Mouse (Mus musculus): Measurements from ENCODE around the gene Zfp354c. TPM values are rescaled to one million over a fixed set of nuclear protein-coding genes. Genes with fewer than 3 reads are reported as not detected.
A peak's percentile ranks its signal among the peaks of the same experiment; 100 is the strongest.

Zfp354c gene
- polyA plus RNA-seq, 1 experiment from 2014 or later: 11.6 TPM

DNA sequence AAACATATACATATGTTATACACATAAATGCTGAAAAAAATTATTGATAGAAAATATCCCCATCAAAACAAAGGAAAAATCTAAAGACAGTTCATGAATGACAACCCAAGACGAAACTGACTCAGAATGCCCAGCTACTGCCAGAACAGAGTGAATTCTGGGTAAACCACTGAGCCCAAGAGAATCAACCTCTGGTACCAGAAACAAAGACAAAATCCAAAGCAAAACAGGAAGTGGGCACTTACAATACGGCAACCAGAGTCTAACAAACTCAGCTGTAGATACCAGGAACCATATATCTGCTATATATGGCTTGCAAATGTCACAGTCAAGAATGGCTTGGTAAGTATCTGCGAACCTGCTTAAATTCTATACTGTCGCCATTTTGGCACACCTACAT, 8.2 kb upstream of the Zfp354c start:
- ATAC-seq: no peak
- Histone ChIP-seq H3K9ac (ENCODE audit: low read depth, low read length) (no peak overlapping the region), H3K27me3 (replicated peaks; ENCODE audit: control insufficient read depth, insufficient read depth, low read length) (no peaks in the 10 kb centered on the region), H3K4me1 (ENCODE audit: control insufficient read depth, insufficient read depth, low read length) (0 out of 2 replicates have a peak, but pooled peaks cover 6% of the 10 kb centered on the region), H3K27ac (ENCODE audit: low read length) (no peak overlapping the region), H3K4me3 (ENCODE audit: low read length) (no peak overlapping the region), H3K9me3 (ENCODE audit: control insufficient read depth, low read length) (0 out of 2 replicates have a peak, but pooled peaks cover 7% of the 10 kb centered on the region), H3K4me2 (ENCODE audit: low read depth, low read length) (no peak overlapping the region), H3K36me3 (ENCODE audit: control insufficient read depth, insufficient read depth, low read length) (0 out of 2 replicates have a peak, but pooled peaks cover 4% of the 10 kb centered on the region)
- WGBS: 84% methylated on average over 4 of the region's 4 CpGs

DNA sequence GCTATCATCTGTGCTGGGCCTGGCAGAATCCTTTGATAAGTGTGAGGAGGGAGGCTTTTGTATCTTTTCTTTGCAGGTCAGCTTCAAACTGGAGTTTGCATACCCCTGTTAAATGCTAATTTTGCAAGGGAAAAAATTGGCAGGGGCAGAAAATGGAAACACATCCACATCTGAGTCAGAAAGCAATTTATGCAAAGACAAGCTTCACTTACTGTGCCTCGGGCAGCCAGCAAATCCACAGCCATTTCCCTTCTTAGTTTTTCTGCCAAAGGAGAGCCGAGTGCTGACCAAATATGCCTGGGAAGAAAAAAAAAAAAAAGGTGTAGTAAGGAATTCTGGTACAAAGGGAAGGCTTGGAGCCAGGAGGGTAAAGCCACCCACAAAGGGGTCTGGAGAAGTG, 1.3 kb downstream of the Zfp354c start:
- Histone ChIP-seq H3K36me3 (ENCODE audit: control insufficient read depth, insufficient read depth, low read length) (peaks cover under 1% of the 10 kb centered on the region; the same call in 1 of the 2 replicates), H3K9ac (ENCODE audit: low read depth, low read length) (no peak overlapping the region), H3K27ac (ENCODE audit: low read length) (no peak overlapping the region), H3K4me1 (ENCODE audit: control insufficient read depth, insufficient read depth, low read length) (peaks cover 6% of the 10 kb centered on the region), H3K27me3 (replicated peaks; ENCODE audit: control insufficient read depth, insufficient read depth, low read length) (no peaks in the 10 kb centered on the region), H3K4me2 (ENCODE audit: low read depth, low read length) (peak overlapping the region; percentile 58), H3K4me3 (ENCODE audit: low read length) (peak overlapping the region; percentile 66), H3K9me3 (ENCODE audit: control insufficient read depth, low read length) (no peaks in the 10 kb centered on the region)
- 58% methylated on average over 2 of the region's 2 CpGs for WGBS
- no peak for ATAC-seq

- no peaks in the 10 kb centered on the region for H3K27me3 ChIP-seq (replicated peaks; ENCODE audit: control insufficient read depth, insufficient read depth, low read length)
- ATAC-seq: no peak
- H3K4me2 ChIP-seq (ENCODE audit: low read depth, low read length): no peak overlapping the region
- H3K4me1 ChIP-seq (ENCODE audit: control insufficient read depth, insufficient read depth, low read length): no peaks in the 10 kb centered on the region
- peaks cover 36% of the 10 kb centered on the region for H3K36me3 ChIP-seq (ENCODE audit: control insufficient read depth, insufficient read depth, low read length)
- 96% methylated on average over 4 of the region's 4 CpGs for WGBS
- no peak overlapping the region for H3K9ac ChIP-seq (ENCODE audit: low read depth, low read length)
- H3K4me3 ChIP-seq (ENCODE audit: low read length): no peak overlapping the region
- H3K27ac ChIP-seq (ENCODE audit: low read length): no peak overlapping the region
- peaks cover 8% of the 10 kb centered on the region for H3K9me3 ChIP-seq (ENCODE audit: control insufficient read depth, low read length)
These were observed 13.3 kb downstream of the Zfp354c start for GRCm38 (mm10) chr11:50814233-50814632.

DNA sequence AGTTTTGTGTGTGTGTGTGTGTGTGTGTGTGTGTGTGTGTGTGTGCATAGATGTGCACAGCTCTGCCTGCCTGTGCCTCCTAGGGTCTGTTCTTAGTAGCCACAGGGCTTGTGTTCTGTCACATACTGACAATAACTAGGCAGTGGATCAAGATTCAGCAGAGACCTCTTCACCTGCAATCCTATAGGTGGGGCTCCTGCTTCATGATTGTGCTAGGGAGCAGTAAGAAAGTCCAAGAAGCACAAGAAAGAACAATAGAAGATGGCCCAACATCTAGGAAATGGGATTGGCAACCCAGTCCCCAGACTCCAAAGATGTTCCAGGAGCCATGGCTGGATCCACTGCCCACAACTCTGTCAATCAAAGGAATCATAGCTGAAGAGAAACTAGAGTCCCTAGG, 28.7 kb downstream of the Zfp354c start:
- no peak overlapping the region for H3K27ac ChIP-seq (ENCODE audit: low read length)
- no peak overlapping the region for H3K4me3 ChIP-seq (ENCODE audit: low read length)

DNA sequence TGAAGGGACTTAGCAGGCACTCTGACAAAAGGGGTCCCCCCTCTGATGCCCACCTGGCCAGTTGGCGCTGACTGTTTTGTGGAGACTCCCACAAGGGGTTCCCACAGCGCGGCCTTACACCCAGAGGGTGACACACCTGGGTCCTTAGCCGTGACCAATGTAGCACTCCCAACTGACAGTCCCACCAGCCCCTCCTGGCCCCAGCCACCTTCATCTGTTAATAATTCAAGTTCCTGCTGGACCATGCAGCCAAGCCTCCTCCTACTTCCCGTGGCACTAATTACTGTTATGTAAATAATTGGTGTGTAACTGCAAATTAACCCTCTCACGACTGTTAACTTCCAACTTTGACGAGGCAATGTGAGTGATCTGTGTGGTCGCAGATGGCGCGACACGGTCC, 29.9 kb downstream of the Zfp354c start:
- Histone ChIP-seq H3K36me3 (ENCODE audit: control insufficient read depth, insufficient read depth, low read length) (no peaks in the 10 kb centered on the region), H3K9me3 (ENCODE audit: control insufficient read depth, low read length) (no peaks in the 10 kb centered on the region), H3K4me1 (ENCODE audit: control insufficient read depth, insufficient read depth, low read length) (no peaks in the 10 kb centered on the region), H3K4me3 (ENCODE audit: low read length) (no peak overlapping the region), H3K27ac (ENCODE audit: low read length) (no peak overlapping the region), H3K9ac (ENCODE audit: low read depth, low read length) (no peak overlapping the region), H3K4me2 (ENCODE audit: low read depth, low read length) (no peak overlapping the region), H3K27me3 (replicated peaks; ENCODE audit: control insufficient read depth, insufficient read depth, low read length) (no peaks in the 10 kb centered on the region)
- ATAC-seq: no peak
- WGBS: 66% methylated on average over 11 of the region's 11 CpGs

More for the DNA sequence above, 28.7 kb downstream of the Zfp354c start:
- no peaks in the 10 kb centered on the region for H3K9me3 ChIP-seq (ENCODE audit: control insufficient read depth, low read length)
- no peaks in the 10 kb centered on the region for H3K36me3 ChIP-seq (ENCODE audit: control insufficient read depth, insufficient read depth, low read length)
- no peaks in the 10 kb centered on the region for H3K27me3 ChIP-seq (replicated peaks; ENCODE audit: control insufficient read depth, insufficient read depth, low read length)
- no peak overlapping the region for H3K9ac ChIP-seq (ENCODE audit: low read depth, low read length)
- H3K4me1 ChIP-seq (ENCODE audit: control insufficient read depth, insufficient read depth, low read length): no peaks in the 10 kb centered on the region
- no peak for ATAC-seq
- H3K4me2 ChIP-seq (ENCODE audit: low read depth, low read length): no peak overlapping the region

DNA sequence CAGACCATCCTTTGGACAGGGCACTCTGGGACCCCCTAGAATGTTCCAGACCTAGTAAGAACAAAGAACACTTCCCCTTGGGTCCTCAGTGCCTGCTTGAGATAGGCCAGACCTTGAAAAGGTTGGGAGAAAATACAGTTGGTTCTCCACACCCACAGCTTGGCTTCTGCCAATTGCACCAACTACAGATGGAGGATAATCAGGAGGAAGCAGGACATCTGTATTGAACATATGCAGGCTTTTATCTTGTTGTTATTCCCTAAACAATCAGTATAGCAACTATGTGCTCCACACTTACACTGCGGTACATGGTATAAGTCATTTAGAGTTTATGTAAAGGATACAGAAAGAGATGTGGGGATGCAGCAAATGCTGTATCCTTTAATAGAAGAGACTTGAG, 56.5 kb downstream of the Zfp354c start:
- H3K27ac ChIP-seq (ENCODE audit: low read length): no peak overlapping the region
- H3K27me3 ChIP-seq (replicated peaks; ENCODE audit: control insufficient read depth, insufficient read depth, low read length): no peaks in the 10 kb centered on the region
- H3K9ac ChIP-seq (ENCODE audit: low read depth, low read length): no peak overlapping the region
- no peaks in the 10 kb centered on the region for H3K9me3 ChIP-seq (ENCODE audit: control insufficient read depth, low read length)
- no peak overlapping the region for H3K4me2 ChIP-seq (ENCODE audit: low read depth, low read length)
- H3K36me3 ChIP-seq (ENCODE audit: control insufficient read depth, insufficient read depth, low read length): no peaks in the 10 kb centered on the region
- peaks cover 3% of the 10 kb centered on the region; the same call in 1 of the 2 replicates for H3K4me1 ChIP-seq (ENCODE audit: control insufficient read depth, insufficient read depth, low read length)
- ATAC-seq: no peak
- WGBS: 89% methylated on average over 1 of the region's 1 CpGs
- H3K4me3 ChIP-seq (ENCODE audit: low read length): no peak overlapping the region

DNA sequence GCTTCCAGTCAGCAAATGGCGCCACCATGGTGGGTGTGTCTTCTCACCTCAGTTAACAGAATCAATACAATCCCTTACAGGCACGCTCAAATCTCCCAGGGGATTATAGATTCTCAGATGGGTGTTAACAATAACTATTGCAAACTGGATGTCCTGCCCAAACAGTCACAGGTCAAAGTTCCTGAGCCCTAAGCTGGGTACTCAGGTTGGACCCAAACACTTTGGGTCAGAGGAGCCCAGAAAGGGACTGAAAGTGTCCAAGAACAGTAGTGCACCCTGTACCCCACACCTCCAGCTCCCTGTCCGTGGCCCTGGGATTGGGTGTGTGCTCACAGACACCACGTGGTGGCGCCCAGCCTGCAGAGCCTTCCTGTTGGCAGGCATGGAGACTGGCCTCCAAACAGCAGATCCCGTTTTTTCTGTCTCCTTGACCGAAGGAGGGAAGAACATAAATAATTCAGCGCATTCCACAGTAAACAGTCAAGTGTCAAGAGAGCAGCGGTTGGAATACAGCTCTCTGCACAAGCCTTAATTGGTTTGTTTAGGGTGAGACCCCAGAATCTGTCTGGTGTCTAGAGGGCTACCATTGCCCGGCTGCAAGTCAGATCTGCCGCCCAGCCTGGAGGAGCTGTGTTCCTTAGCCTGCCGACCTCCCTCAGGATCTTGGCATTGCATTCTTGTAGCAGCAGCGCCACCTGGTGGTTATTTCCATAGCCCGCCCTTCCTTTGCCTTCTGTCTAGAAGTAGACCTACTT, 58.4 kb downstream of the Zfp354c start:
- ATAC-seq: peak; percentile 89
- peak overlapping the region; percentile 15; the same call in 1 of the 2 replicates for H3K4me3 ChIP-seq (ENCODE audit: low read length)
- WGBS: 12% methylated on average over 14 of the region's 14 CpGs
- H3K9me3 ChIP-seq (ENCODE audit: control insufficient read depth, low read length): no peaks in the 10 kb centered on the region
- peak overlapping the region; percentile 46 for H3K4me2 ChIP-seq (ENCODE audit: low read depth, low read length)
- H3K36me3 ChIP-seq (ENCODE audit: control insufficient read depth, insufficient read depth, low read length): no peaks in the 10 kb centered on the region
- 0 out of 2 replicates have a peak overlapping the region, but pooled peaks have one; percentile 12 for H3K9ac ChIP-seq (ENCODE audit: low read depth, low read length)
- H3K27ac ChIP-seq (ENCODE audit: low read length): no peak overlapping the region
- no peaks in the 10 kb centered on the region for H3K27me3 ChIP-seq (replicated peaks; ENCODE audit: control insufficient read depth, insufficient read depth, low read length)
- peaks cover 3% of the 10 kb centered on the region; the same call in 1 of the 2 replicates for H3K4me1 ChIP-seq (ENCODE audit: control insufficient read depth, insufficient read depth, low read length)

- Histone ChIP-seq H3K4me3 (ENCODE audit: low read length) (no peak overlapping the region), H3K27me3 (replicated peaks; ENCODE audit: control insufficient read depth, insufficient read depth, low read length) (no peaks in the 10 kb centered on the region), H3K36me3 (ENCODE audit: control insufficient read depth, insufficient read depth, low read length) (no peaks in the 10 kb centered on the region), H3K4me2 (ENCODE audit: low read depth, low read length) (no peak overlapping the region), H3K9me3 (ENCODE audit: control insufficient read depth, low read length) (no peaks in the 10 kb centered on the region), H3K4me1 (ENCODE audit: control insufficient read depth, insufficient read depth, low read length) (peaks cover 3% of the 10 kb centered on the region; the same call in 1 of the 2 replicates), H3K27ac (ENCODE audit: low read length) (no peak overlapping the region), H3K9ac (ENCODE audit: low read depth, low read length) (no peak overlapping the region)
- peak; percentile 45; the same call in 1 of the 2 replicates for ATAC-seq
- 36% methylated on average over 4 of the region's 4 CpGs for WGBS
These were observed 60.5 kb downstream of the Zfp354c start for GRCm38 (mm10) chr11:50767039-50767438.

DNA sequence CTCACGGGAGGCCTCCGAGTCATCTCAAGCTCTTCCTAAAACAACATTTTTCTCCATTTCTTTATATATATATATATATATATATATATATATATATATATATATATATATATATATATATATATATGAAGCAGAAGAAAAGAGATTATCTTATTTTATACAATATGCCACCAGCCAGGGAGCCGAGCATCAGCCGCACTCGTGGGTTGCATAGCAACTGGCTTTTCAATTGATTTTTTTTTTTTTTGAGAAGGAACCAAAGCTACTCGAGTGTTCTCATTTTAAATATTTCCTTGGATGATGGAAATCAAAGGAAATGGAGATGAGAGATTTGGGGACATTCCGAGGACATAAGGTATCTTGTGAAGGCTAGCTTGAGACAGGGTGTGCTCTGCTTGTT, 61.1 kb downstream of the Zfp354c start:
- Histone ChIP-seq H3K27me3 (replicated peaks; ENCODE audit: control insufficient read depth, insufficient read depth, low read length) (no peaks in the 10 kb centered on the region), H3K4me2 (ENCODE audit: low read depth, low read length) (no peak overlapping the region), H3K9me3 (ENCODE audit: control insufficient read depth, low read length) (no peaks in the 10 kb centered on the region), H3K4me1 (ENCODE audit: control insufficient read depth, insufficient read depth, low read length) (peaks cover 3% of the 10 kb centered on the region; the same call in 1 of the 2 replicates), H3K4me3 (ENCODE audit: low read length) (no peak overlapping the region), H3K27ac (ENCODE audit: low read length) (no peak overlapping the region), H3K9ac (ENCODE audit: low read depth, low read length) (no peak overlapping the region), H3K36me3 (ENCODE audit: control insufficient read depth, insufficient read depth, low read length) (no peaks in the 10 kb centered on the region)
- 80% methylated on average over 7 of the region's 7 CpGs for WGBS
- no peak for ATAC-seq

All from intestine, embryonic 16.5 days (tissue).